ENCODE assay signal across 44 mouse cellular contexts in the genomic region with DNA sequence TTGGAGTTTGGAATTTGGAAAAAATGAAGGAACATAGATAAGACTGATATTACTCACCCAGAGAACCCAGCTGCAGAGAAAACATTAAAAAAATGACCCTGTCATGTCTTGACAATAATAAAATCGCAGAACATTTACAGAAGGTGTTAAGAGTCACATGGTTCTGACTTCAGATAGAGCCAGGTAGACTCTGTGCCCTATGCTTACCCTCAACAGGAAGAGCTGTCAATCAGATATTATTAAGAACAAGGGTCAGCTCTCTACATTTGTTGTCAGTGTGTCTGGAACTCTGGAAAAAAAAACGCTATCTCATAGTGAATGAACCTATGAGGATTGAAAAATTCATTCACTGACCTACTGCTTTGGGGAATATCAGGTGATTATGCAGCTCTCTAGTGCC. TPM values are rescaled to one million over a fixed set of nuclear protein-coding genes. Genes with fewer than 3 reads are reported as not detected.
"Had no signal": no experiment of that assay in that cellular context is flagged by ENCODE, and none has a peak within 500 bp of the region (broad histone marks: within the 10 kb centered on the region; RNA-seq: fewer than 3 reads in every experiment).

No protein-coding gene starts in this region.

- H3K9me3 ChIP-seq: limb, embryonic 10.5 days; limb, embryonic 12.5 days; limb, embryonic 13.5 days; limb, embryonic 15.5 days; liver, embryonic 12.5 days; liver, embryonic 13.5 days; liver, embryonic 15.5 days; lung, embryonic 15.5 days; megakaryocyte, embryonic 14.5 days; midbrain, embryonic 12.5 days; midbrain, embryonic 13.5 days; midbrain, embryonic 15.5 days had no signal

- H3K9ac ChIP-seq: limb, embryonic 12.5 days; limb, embryonic 13.5 days; limb, embryonic 15.5 days; liver, embryonic 12.5 days; liver, embryonic 13.5 days; liver, embryonic 14.5 days; liver, embryonic 15.5 days; liver, postnatal 0 days; lung, embryonic 14.5 days; lung, embryonic 15.5 days; midbrain, embryonic 12.5 days; midbrain, embryonic 13.5 days; midbrain, embryonic 15.5 days had no signal

- H3K36me3 ChIP-seq: limb, embryonic 10.5 days; limb, embryonic 12.5 days; limb, embryonic 13.5 days; limb, embryonic 15.5 days; liver, embryonic 12.5 days; liver, embryonic 13.5 days; liver, embryonic 15.5 days; lung, embryonic 15.5 days; midbrain, embryonic 10.5 days; midbrain, embryonic 12.5 days; midbrain, embryonic 13.5 days; midbrain, embryonic 15.5 days had no signal

- ATAC-seq: liver, embryonic 12.5 days; liver, postnatal 0 days; lung, postnatal 0 days; midbrain, embryonic 13.5 days; midbrain, embryonic 15.5 days; midbrain, embryonic 16.5 days had no signal

- H3K27ac ChIP-seq: limb, embryonic 10.5 days; limb, embryonic 12.5 days; limb, embryonic 13.5 days; limb, embryonic 15.5 days; liver, embryonic 12.5 days; liver, embryonic 13.5 days; liver, embryonic 14.5 days; liver, embryonic 15.5 days; lung, embryonic 15.5 days; macrophage; midbrain, embryonic 10.5 days; midbrain, embryonic 12.5 days; midbrain, embryonic 13.5 days; midbrain, embryonic 15.5 days had no signal

- H3K27me3 ChIP-seq: limb, embryonic 12.5 days; limb, embryonic 13.5 days; limb, embryonic 15.5 days; liver, embryonic 12.5 days; liver, embryonic 13.5 days; liver, embryonic 15.5 days; lung, embryonic 15.5 days; megakaryocyte, embryonic 14.5 days; midbrain, embryonic 12.5 days; midbrain, embryonic 13.5 days; midbrain, embryonic 15.5 days had no signal

- H3K4me1 ChIP-seq: limb, embryonic 10.5 days; limb, embryonic 12.5 days; limb, embryonic 13.5 days; limb, embryonic 15.5 days; liver, embryonic 12.5 days; liver, embryonic 13.5 days; liver, embryonic 15.5 days; lung, embryonic 15.5 days; megakaryocyte, embryonic 14.5 days; midbrain, embryonic 10.5 days; midbrain, embryonic 12.5 days; midbrain, embryonic 13.5 days; midbrain, embryonic 15.5 days had no signal

- H3K4me2 ChIP-seq: limb, embryonic 12.5 days; limb, embryonic 13.5 days; limb, embryonic 15.5 days; liver, embryonic 11.5 days; liver, embryonic 12.5 days; liver, embryonic 13.5 days; liver, embryonic 15.5 days; lung, embryonic 14.5 days; lung, embryonic 15.5 days; midbrain, embryonic 11.5 days; midbrain, embryonic 12.5 days; midbrain, embryonic 13.5 days; midbrain, embryonic 15.5 days had no signal

- H3K4me3 ChIP-seq: limb, embryonic 10.5 days; limb, embryonic 12.5 days; limb, embryonic 13.5 days; limb, embryonic 15.5 days; liver, embryonic 12.5 days; liver, embryonic 13.5 days; liver, embryonic 15.5 days; lung, embryonic 15.5 days; megakaryocyte, embryonic 14.5 days; midbrain, embryonic 10.5 days; midbrain, embryonic 12.5 days; midbrain, embryonic 13.5 days; midbrain, embryonic 15.5 days; myocyte had no signal

- DNase-seq: left cerebral cortex, postnatal 4 days; liver; liver, embryonic 13.5 days; liver, postnatal 0 days; lung, adult 18-20 months; lung, adult 2 months; lung, embryonic 14.5 days; lung, postnatal 10 days; lung, postnatal 14 days; lung, postnatal 36 days; lung, postnatal 4 days; midbrain, embryonic 14.5 days had no signal

RNA-seq across cellular contexts. Expression of gene Anxa10, which starts 25.7 kb away (rescaled TPM):
- total RNA-seq: left cerebral cortex, postnatal 10 days; left cerebral cortex, postnatal 14 days; left cerebral cortex, postnatal 25 days; left cerebral cortex, postnatal 36 days; left cerebral cortex, postnatal 4 days; liver, adult 2 months; megakaryocyte progenitor cell, adult 5-6 weeks; megakaryocyte, adult 5-6 weeks; megakaryocyte-erythroid progenitor cell, adult 5-6 weeks; monocyte, adult 5-6 weeks had no signal
- polyA plus RNA-seq: limb, embryonic 10.5 days; limb, embryonic 11.5 days; limb, embryonic 12.5 days; limb, embryonic 13.5 days; limb, embryonic 14.5 days; limb, embryonic 15.5 days; liver, adult 2 months; liver, embryonic 11.5 days; liver, embryonic 12.5 days; liver, embryonic 13.5 days; liver, embryonic 14.5 days; liver, embryonic 15.5 days; liver, postnatal 0 days; lung, adult 2 months; lung, embryonic 14.5 days; lung, embryonic 15.5 days; lung, embryonic 16.5 days; lung, postnatal 0 days; macrophage; midbrain, embryonic 10.5 days; midbrain, embryonic 11.5 days; midbrain, embryonic 12.5 days; midbrain, embryonic 13.5 days; midbrain, embryonic 14.5 days; midbrain, embryonic 15.5 days; midbrain, embryonic 16.5 days; myocyte; neural tube, embryonic 11.5 days had no signal
